Mouse (Mus musculus) spleen, adult 2 months (tissue): Measurements from ENCODE around the gene Hand2.

Experiments
- CTCF ChIP-seq: fragments of 200-500 bp; IDR thresholded peaks from 2 replicates; pipeline ENCODE4 v1.5.1; 2011; ENCODE audit warnings: mild to moderate bottlenecking, inconsistent platforms; ENCODE audit not compliant: insufficient read depth, insufficient read length, insufficient replicate concordance; ENCODE audit errors: extremely low read depth
- POLR2A ChIP-seq: fragments of 200-500 bp; IDR thresholded peaks from 2 replicates; pipeline ENCODE4 v1.6.1; 2011; ENCODE audit warnings: low read depth, low read length, inconsistent platforms

- TF ChIP-seq CTCF: no peak
- no peak for TF ChIP-seq POLR2A
Measured at GRCm38 (mm10) chr8:57314216-57314615, 6.6 kb upstream of the Hand2 start.
